Mouse (Mus musculus): ENCODE results near the gene Tet3. TPM values are rescaled to one million over a fixed set of nuclear protein-coding genes. Genes with fewer than 3 reads are reported as not detected.

The Tet3 gene
- total RNA-seq, 2 experiments from 2014 or later, result 112 to 117 TPM

DNA sequence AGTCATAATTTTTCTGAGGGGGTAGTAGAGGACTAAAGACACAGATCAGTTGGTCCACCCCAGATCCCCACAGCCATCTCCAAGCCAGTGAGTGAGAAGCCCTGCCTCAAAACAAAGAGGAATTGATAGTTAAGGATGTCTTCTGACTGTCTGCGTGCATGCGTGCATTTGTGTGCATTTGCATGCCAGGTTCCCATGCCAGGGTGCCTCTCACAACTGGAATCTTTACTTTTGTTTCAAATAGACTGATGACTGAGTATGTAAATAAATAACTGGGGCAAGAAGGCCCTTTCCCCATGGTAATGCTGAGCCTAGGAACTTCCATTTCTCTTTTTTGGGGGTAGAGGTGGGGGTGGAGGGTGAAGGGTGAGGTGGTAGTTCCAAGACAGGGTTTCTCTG is 41.8 kb downstream of the Tet3 start:
- intact Hi-C loops (cut with DNase I), result no loop called here
- no peak for DNase-seq

DNA sequence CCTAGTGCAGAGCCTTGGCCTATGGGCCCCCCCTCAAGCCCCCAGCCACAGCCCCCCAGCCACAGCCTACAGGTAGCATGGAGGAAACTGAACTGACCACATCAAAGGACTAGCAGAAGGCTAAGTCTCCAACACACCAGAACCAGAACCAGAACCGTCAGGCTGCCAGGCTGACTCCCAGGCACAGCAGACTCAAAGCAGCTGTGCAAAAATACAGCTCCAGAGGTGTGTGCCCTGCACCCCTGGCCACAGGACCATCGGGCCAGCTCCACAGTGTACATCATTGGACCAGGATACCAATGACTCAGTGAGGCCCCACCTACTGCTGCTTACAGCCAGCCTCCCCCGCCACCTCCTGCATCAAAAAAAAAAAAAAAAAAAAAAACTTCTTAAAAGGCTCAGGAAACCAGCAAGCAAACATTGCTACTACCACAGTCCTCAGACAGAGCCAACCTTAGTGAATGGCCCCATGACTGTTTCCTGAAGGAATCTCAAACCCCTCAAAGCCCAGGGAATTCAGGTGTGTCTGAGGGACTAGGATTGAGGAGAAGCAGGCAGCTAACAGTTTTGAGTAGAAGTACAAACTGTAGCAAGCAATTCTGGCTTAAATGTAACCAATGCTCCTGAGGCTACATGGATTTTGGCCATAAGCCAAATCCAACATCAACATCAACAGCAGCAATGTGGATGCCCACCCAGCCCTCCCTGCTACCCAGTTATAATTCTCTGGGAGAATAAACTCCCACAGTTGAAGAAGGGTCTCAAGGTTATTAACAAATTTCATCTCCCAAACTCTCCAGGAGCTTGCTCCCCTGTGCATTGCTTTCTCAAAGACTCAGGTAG is 42.4 kb downstream of the Tet3 start:
- intact Hi-C loops (cut with DNase I), result no loop called here
- DNase-seq, result no peak

DNA sequence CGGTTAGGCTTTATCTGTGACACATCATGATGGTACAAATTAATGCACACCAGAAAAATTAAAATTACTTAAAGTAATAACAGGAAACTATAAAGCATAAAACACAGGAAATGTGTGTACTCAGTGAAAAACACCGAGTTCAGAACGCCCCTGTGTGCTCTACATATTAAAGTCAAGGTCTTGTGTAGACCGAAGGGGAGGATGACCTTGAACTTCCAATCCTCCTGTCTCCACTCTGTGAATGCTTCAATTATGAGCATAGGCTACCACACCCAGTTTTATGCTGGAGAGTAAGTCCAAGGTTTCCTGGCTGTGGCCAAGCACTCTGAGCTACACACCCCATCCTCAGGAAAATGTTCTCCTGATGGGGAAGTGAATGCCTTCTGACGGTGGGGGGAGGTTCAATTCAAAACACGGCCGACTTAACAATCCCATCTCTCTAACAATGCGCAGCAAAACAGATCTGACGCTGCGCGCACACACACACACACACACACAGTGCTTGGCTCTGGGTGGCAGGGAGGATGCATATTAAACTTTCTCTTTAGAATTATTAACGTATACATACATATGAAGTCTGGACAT is 43.4 kb downstream of the Tet3 start:
- intact Hi-C loops (cut with DNase I), result no loop called here
- DNase-seq, result no peak

DNA sequence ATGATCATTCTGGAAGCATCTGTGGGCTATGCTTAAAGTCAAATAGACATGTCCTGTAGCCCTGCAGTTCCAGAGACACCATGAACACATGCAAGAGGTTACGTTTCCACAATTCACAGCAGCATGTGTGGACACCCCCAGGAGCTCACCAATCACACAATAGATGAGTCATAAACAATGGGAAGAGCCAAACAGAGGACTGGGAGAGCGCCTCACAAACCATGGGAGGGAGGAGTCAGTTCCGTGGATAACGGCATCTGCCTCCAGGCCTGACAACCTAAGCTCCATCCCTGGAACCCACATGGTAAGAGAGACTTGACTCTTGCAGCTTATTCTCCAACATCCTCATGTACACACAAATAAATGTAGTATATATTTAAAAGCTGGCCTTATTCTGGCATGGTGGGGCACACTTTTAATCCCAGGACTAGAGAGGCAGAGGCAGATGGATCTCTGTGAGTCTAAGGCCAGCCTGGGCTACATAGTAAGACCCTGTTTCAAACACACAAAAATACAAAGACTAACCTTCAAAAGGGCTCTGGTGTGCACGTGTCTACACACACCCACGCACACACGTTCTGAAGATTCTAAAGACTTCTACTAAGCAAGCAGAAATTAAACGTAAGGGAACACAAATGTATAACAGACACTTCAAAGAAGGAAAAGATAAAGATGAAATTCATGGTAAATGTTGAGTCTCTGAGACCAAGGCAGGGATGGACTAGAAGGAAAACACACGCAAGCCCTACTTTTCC is 44.1 kb downstream of the Tet3 start:
- no peak for DNase-seq
- intact Hi-C loops (cut with DNase I), result no loop called here

DNA sequence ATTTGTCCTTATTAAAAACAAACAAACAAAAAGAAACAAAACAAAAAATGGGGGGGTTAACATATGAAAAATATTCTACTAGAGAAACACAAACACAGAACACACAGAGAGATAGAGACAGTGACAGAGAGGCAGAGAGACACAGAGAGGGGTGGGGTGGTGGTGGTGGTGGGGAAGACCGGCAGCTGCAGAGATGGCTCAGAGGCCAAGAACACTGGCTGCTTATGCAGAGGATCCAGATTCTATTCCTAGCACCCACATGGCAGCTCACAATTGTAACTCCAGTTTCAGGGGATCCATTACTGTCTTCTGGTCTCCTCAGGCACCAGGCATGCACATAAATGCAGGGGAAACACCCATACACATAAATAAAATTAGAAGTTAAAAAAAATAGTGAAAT is 45.2 kb downstream of the Tet3 start:
- intact Hi-C loops (cut with DNase I), result no loop called here
- no peak for DNase-seq

DNA sequence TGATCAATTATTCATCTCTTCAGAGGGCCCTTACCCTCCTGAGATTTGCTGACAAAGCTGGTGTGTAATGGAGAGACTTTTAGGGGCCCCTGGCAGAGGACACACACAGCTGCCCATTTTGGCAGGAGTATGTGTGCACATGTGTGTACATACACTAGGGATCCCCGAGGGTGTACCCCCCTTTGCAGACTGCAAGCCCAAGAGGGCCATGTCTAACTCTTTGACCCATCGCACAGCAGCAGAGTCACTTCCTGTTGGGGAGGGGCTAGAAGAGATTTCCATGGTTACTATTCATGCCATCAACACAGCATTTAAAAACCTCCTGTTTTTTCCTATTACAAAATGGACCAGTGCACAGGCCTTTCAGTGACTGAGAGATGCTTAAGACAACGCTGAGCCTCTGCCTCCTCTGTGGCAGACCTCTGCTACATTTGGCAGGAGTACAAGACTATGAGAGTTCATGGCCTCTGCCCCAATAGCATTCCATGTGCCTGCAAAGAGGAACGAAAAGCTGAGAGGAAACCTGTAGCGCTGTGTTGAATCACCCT is 46.0 kb downstream of the Tet3 start:
- intact Hi-C loops (cut with DNase I), result no loop called here
- no peak for DNase-seq

DNA sequence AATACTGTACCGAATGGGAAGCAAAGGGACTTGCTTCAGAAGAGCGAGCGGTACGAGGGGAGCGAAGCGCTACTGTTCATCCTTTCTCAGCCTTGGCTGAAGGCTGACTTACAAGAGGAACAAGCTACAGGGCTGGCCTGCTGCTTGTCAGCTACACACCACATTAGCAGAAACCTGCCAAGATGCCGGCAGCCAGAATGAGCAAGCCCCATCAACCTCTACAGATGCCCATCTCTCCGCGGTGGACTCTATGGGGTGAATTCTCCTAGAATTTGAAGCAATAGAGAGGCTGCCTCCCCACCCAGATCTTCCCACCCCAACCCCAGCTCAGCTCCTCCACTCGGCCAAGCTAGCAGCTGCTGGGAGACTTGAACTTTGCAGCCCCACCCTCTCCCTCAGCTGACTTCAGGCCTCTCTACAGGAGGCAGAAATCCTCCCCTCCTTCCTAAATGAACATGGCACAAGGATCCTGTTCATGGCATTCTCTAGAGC is 46.5 kb downstream of the Tet3 start:
- intact Hi-C loops (cut with DNase I), result no loop called here

DNA sequence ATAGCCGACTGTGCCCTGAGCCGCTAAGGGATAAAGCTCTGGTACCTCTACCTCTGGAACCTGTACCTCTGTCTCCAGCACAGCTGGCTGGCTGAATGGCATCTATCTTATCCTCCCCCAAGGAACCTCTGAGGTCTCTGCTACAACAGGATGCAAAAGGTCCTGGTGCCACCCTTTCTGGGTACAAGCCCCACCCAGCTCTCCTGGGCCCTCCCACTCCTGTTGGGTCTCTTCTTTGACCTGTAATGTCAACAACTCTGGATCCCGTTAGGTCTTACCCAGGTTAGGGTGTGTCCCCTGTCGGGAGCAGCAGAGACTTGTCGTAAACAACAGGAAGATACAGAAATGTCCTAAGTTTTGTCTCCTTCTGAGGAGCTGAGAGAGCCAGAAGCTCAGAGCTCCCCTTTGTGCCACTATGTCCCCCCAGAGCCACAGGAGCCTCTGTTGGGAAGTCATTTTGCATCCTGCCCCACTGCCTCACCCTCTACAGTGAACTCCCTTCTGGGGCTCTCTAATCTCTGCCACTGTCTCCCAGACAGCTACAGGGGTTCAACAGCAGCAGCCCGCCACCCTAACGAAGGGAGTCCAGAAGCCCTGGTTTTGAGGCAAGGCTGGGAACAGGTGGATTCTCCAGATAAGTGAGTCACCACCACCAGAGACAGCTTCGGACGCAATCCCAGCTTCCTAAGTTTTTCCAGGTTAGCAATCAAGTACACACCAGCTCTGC is 47.1 kb downstream of the Tet3 start:
- intact Hi-C loops (cut with DNase I), result no loop called here
- no peak for DNase-seq

More for the DNA sequence above, 46.5 kb downstream of the Tet3 start:
- DNase-seq, result peak; percentile 36

DNA sequence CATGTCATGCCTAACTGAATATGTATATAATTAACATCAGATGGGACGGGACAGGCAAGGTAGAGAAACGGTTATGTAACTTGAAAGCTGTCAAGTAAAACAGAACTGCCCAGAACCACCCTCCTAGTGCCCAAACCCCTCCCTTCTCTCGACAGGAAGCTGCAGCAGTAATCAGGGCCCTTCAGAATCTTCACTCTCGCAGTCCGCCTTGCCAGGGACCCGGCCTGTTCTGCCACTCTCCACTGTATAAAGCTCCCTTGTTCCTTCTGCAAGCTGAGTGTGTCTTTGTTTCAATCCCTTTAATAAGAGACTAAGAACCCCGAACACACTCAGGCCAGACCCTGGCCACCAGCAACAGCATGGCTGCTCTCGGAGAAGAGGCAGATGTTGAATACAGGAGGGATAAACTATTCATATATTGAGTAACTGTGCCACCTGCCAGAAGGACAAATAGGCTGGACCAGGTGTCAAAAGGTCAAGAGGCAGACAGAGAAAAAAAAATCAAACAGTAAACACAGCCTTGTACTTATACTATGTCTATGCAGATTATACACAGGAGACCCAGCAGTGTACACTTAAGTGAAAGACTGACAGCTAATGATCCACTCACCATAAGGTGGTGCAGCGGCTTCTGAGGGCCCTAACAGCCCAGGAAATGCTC is 48.7 kb downstream of the Tet3 start:
- intact Hi-C loops (cut with DNase I), result no loop called here

DNA sequence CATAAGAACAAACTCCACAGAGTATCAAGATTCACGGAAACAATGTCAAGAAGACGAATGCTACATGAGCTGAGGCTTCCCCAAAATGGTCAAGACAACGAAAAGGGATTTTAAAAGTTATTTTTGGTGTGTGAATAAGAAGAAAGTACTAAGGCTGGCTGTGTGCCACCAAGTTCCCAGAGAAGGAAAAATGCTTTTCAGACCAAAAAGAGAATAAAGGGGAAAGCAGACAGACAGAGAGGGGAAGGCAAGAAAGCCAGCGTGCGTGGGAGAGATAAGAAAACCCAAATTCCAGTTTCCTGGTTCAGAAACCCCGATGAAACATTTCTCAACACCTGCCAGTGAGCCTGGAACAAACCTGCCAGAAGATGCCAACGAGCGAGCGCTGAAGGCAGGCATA is 50.4 kb downstream of the Tet3 start:
- intact Hi-C loops (cut with DNase I), result no loop called here
- DNase-seq, result no peak

More for the DNA sequence above, 48.7 kb downstream of the Tet3 start:
- peak; percentile 23 for DNase-seq

DNA sequence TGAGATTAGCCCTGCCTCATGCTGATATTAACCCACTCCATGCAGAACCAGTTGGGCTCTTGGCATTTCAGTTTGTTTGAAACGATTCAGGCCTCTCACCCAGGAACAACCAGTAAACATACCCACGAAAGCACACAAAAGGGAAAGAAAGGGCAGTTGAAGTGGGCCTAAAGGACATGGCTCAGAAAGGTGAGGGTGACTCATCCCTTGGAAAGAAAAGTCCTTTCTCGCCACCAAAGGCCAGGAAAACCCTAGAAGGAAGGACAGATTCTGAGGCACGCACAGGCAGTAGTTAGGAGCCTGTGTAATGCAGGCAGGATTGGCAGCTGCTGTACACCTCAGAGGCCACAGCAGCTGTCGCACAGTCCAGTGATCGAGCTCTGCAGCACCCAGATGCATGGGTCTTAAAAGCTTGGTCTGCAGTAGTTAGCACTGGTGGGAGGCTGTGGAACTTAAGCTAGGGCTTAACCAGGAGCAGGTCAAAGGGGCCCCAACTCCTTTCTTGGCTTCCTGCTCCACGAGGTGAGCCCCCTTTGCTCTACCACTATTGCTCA is 53.3 kb downstream of the Tet3 start:
- intact Hi-C loops (cut with DNase I), result no loop called here
- no peak for DNase-seq

DNA sequence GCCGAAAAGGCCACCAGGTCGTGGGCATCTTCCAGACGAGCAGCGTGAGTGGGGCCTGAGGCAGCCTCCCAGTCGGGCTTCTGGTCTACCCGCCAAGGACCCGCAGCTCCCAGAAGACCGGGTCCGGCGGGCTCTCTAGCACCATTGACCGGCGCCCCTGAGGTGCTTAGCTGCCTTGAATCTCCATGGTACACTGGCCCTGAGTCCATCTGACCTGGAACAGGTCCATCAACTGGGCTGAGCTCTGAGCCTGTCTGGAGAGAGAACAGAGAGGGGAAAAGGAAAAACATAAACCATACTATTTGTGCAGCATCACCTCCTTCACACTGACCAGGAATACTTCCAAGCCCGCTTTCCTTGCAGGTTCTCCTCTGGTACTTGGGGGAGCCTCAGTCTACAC is 54.3 kb downstream of the Tet3 start:
- no peak for DNase-seq
- intact Hi-C loops (cut with DNase I), result no loop called here

DNA sequence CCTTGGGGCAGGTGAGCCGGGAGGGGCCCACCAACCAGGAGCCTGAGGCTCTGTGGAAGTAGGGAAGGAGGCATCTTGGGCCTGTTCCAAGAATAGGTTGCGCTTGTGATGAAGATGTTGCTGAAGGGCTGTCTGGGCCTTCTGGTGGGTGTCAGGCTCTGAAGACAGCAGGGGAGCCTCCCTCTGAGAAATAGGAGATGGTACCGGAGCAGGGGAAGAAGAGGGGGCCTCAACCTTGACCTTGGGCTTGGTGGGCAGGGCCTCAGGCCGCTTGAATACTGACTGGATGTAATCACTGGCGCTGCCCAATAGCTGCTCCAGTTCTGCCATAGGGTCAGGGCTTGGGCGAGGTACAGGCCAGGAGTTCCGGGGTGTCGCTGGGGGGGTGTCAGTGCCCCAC is 55.4 kb downstream of the Tet3 start:
- intact Hi-C loops (cut with DNase I), result no loop called here
- no peak for DNase-seq

DNA sequence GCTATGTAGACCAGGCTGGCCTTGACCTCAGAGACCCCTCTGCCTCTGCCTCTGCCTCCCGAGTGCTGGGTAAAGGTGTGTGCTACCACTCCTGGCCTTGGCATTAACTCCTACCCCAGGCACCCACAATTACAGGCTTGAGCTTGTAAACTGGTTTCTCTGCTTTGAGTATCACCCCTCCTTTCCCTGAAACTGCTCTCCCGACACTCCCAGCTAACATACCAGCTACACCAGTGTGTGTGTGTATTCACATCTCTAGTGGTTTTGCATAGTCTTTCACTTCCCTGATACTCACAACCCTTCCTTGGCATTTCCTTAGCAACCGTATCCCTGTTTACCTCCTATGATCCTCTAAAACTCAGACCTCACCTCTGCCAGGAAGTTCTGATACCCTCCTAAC is 59.1 kb downstream of the Tet3 start:
- no peak for DNase-seq
- intact Hi-C loops (cut with DNase I), result no loop called here

DNA sequence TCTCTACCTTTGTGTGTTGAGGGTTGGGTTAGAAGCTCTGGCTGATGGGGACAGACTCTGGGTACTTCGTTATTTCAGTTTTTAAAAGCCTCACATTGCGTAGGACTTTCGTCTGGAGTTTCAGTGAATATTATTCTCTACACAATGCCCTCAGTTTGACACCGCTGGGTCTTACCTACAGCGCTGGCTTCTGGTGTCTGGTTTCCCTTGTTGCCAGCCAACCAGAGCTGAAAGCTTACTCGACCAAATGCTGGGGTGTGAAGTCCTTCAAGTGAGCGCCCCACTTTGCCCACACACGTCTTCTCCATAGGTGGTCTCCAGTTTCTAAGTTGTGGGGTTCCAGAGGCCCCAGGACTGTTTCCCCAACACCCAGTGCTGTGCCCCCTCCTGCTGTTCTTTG is 61.2 kb downstream of the Tet3 start:
- DNase-seq, result no peak
- intact Hi-C loops (cut with DNase I), result no loop called here

DNA sequence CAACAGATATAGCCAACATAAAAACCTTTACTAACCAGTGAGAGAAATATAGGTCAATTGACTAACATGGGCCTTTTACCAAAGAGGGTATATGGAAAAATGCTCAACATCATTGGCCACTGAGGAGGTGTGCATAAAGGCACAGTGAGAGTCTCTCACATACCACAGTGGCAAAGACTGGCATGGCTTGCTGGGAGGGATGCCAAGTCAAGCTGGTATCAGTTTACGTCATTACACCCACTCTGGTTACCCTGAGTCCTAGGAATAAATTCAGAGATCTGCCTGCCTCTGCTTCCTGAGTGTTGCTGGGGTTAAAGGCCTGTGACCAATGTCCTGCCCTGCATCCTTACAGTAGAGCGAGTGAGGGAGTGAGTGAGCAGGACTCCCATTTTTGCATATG is 62.2 kb downstream of the Tet3 start:
- intact Hi-C loops (cut with DNase I), result no loop called here
- DNase-seq, result no peak

DNA sequence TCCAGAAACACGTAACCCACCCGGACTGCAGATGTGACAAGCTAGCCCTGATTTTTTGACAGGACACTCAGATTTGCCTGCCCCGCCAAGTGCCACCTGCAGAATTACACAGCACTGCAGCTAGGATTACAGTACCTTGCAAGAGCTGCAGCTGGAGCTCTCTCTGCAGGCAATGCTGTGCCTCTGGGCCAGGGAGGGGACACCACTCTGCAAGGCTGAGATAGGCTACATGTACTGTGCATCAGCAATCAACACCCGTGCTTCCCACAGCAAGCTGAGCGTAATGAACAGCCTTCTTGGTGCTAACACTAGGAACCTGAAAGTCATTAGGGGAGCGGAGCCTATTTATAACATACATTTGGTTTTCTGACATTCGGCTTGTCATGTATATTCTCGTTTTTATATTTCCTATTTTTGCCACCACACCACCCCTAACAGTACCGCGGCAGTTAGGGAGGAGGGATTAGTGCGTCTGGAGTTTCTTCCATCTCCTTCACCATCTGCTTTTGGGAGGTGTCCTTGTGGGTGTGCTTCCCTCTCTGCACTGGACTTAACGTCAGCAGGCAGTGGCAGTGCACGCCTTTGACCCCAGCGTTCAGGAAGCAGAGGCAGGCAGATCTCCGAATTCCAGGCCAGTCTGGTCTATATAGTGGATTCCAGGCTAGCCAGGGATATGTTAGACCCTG is 63.2 kb downstream of the Tet3 start:
- intact Hi-C loops (cut with DNase I), result no loop called here
- no peak for DNase-seq

DNA sequence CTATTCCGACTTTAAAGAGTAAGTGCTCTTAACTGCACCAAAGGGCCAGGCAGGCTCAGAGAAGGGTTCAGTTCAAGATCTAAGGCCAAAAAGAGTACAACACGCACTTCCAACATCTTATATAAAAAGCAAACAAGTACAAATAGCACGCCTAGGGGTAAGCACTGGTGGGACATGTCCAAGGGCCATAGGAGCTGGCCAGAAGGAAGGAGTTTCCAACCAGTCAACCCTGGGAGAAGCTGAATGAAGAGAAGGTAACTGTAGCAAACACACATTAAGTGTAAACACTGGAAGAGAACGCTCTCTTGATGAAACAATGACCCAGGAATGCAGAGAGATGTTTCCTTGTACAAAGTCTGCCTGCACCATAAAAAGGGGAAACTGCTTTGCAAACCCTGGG is 64.8 kb downstream of the Tet3 start:
- DNase-seq, result no peak
- intact Hi-C loops (cut with DNase I), result no loop called here

DNA sequence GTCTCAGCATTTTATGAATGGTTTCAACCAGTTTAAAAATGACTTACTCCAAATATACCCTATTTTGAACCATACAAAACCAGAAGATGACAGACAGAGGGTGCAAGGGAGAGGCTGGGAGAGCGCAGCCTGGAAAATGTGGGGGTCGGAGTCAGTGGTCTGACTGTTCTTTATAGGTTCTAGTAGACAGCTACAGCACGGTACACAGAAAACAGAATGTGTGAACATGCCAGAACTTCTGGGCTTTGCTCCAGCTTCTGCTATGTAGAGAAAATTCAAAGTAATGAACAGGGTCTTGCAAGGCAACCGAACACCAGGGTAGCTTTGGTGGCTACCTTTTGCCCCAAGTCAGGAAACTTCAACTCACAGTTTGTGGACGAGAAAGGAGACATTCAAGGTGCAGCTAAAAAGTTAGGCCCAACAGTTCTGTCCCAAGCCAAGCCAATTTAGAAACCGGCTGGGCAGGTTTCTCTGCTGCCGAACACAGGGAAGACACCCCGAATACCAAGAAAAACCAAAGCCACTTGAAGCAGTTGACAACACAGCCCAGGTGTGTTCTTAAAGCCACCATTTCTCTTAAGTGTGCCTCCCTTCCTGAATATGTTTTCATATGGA is 66.6 kb downstream of the Tet3 start:
- no peak for DNase-seq
- intact Hi-C loops (cut with DNase I), result no loop called here
